Mouse (Mus musculus) hindbrain, embryonic 14.5 days (tissue): ENCODE measurements around the gene Alpl. TPM values are rescaled to one million over a fixed set of nuclear protein-coding genes. Genes with fewer than 3 reads are reported as not detected.

Source experiments
- ATAC-seq: fragments of 200-750 bp; cut with Nextera tagmentation; 2 replicates; pipeline ENCODE4 v1.8.0; 2017; ENCODE audit warnings: moderate number of reproducible peaks, mild to moderate bottlenecking, moderate TSS enrichment, moderate library complexity; ENCODE audit not compliant: low FRiP score
- DNase-seq: peaks from one replicate; pipeline ENCODE4 v3.0.0-alpha.2; 2015; ENCODE audit warnings: low spot score
- H3K27ac ChIP-seq: fragments of 300-500 bp; sonication (generic); 2 replicates; pipeline ENCODE4 v1.5.1; 2014; ENCODE audit warnings: mild to moderate bottlenecking, moderate library complexity
- H3K27me3 ChIP-seq: fragments of 300-500 bp; sonication (generic); 2 replicates; pipeline ENCODE4 v1.6.1; 2014; ENCODE audit warnings: mild to moderate bottlenecking, low read length, mixed read lengths; ENCODE audit not compliant: control insufficient read depth, insufficient read depth
- H3K36me3 ChIP-seq: fragments of 300-500 bp; sonication (generic); replicated peaks from 2 replicates; pipeline ENCODE4 v1.6.1; 2014; ENCODE audit not compliant: control insufficient read depth, insufficient read depth
- H3K4me1 ChIP-seq: fragments of 300-500 bp; sonication (generic); replicated peaks from 2 replicates; pipeline ENCODE4 v1.6.1; 2014; ENCODE audit warnings: antibody characterized with exemption, low read length, mixed read lengths; ENCODE audit not compliant: control insufficient read depth, insufficient read depth
- H3K4me2 ChIP-seq: fragments of 300-500 bp; sonication (generic); replicated peaks from 2 replicates; pipeline ENCODE4 v1.6.1; 2014; ENCODE audit warnings: mild to moderate bottlenecking, moderate library complexity
- H3K4me3 ChIP-seq: fragments of 300-500 bp; sonication (generic); replicated peaks from 2 replicates; pipeline ENCODE4 v1.5.1; 2014; ENCODE audit warnings: mild to moderate bottlenecking, low read length
- H3K9ac ChIP-seq: fragments of 300-500 bp; sonication (generic); 2 replicates; pipeline ENCODE4 v1.6.1; 2014
- H3K9me3 ChIP-seq: fragments of 300-500 bp; sonication (generic); 2 replicates; pipeline ENCODE4 v1.6.1; 2016; ENCODE audit warnings: low read length; ENCODE audit not compliant: control insufficient read depth
- whole genome bisulfite sequencing: fragments of 180-500 bp; shearing (Covaris S2); extraction: QIAGEN DNeasy Blood & Tissue Kit; methylation state at CpG from one replicate; pipeline ENCODE4 v1.1.7; 2014; 5-methylcytosine and 5-hydroxymethylcytosine counted together
- polyA plus RNA-seq: library from polyadenylated mRNA; unstranded; fragments of >200 nt; fragmentation: Nextera tagmentation; extraction: Ambion mirVana; gene quantifications from 2 replicates; pipeline ENCODE4 v1.2.1, GENCODE M21; 2014

Alpl gene
- polyA plus RNA-seq, 1 experiment from 2014 or later: 8.3 TPM

GRCm38 (mm10) chr4:137739151-137739923 lies 56.8 kb downstream of the Alpl start:
- peak overlapping the region; percentile 41 for H3K4me2 ChIP-seq
- H3K4me1 ChIP-seq: peaks cover 10% of the 10 kb centered on the region; the same call in 1 of the 2 replicates
- ATAC-seq (peak; percentile 71; the same call in 1 of the 2 replicates), DNase-seq (peak; percentile 79)
- H3K9me3 ChIP-seq: no peaks in the 10 kb centered on the region
- H3K36me3 ChIP-seq: no peaks in the 10 kb centered on the region
- no peak overlapping the region; the same call in 1 of the 2 replicates for H3K9ac ChIP-seq
- 51% methylated on average over 9 of the region's 9 CpGs for WGBS
- no peak overlapping the region for H3K4me3 ChIP-seq
- H3K27ac ChIP-seq: no peak overlapping the region
- H3K27me3 ChIP-seq: no peaks in the 10 kb centered on the region

- H3K36me3 ChIP-seq: no peaks in the 10 kb centered on the region
- no peak for ATAC-seq
- WGBS: 70% methylated on average over 3 of the region's 3 CpGs
- H3K9me3 ChIP-seq: no peaks in the 10 kb centered on the region
- no peak overlapping the region for H3K27ac ChIP-seq
- DNase-seq: no peak
- no peaks in the 10 kb centered on the region for H3K27me3 ChIP-seq
- H3K4me1 ChIP-seq: peaks cover 10% of the 10 kb centered on the region; the same call in 1 of the 2 replicates
- no peak overlapping the region for H3K4me3 ChIP-seq
- no peak overlapping the region for H3K4me2 ChIP-seq
- H3K9ac ChIP-seq: no peak overlapping the region
Measured at GRCm38 (mm10) chr4:137737760-137738159, 58.4 kb downstream of the Alpl start.

DNA sequence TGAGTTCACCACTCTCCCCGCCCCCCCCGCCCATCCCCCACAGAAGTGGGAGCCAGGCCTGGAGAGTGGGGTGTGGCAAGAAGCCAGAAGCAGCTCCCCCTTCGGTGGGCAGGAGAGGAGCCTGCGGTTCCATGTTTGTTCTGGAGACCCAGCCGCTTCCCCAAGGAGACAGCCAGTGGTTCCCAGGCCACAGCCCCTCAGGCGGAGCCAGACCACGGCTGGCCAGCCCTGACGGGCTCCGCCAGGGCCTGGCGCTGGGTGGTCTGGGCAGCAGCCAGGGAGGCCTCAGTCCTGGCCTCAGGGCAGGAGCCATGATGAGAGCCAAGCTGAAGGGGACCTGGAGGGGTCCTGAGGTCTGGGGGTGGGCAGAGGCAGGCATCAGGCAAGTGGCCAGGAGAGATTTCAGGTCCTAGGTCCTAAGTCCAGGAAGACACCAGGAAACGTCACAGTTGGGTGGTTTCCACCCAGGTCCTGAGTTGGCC lies 59.9 kb downstream of the Alpl start:
- WGBS: 43% methylated on average over 11 of the region's 11 CpGs
- Histone ChIP-seq H3K4me1 (peaks cover 10% of the 10 kb centered on the region; the same call in 1 of the 2 replicates), H3K27me3 (no peaks in the 10 kb centered on the region), H3K4me2 (no peak overlapping the region), H3K4me3 (no peak overlapping the region), H3K9ac (no peak overlapping the region), H3K27ac (no peak overlapping the region), H3K36me3 (no peaks in the 10 kb centered on the region), H3K9me3 (no peaks in the 10 kb centered on the region)
- DNase-seq (no peak), ATAC-seq (peak; percentile 41; the same call in 1 of the 2 replicates)

- no peak overlapping the region for H3K9ac ChIP-seq
- no peak overlapping the region for H3K27ac ChIP-seq
- no peaks in the 10 kb centered on the region for H3K9me3 ChIP-seq
- H3K4me1 ChIP-seq: peaks cover 16% of the 10 kb centered on the region
- H3K4me3 ChIP-seq: no peak overlapping the region
- H3K27me3 ChIP-seq: no peaks in the 10 kb centered on the region
- no peak overlapping the region for H3K4me2 ChIP-seq
- no peaks in the 10 kb centered on the region for H3K36me3 ChIP-seq
- WGBS: 81% methylated on average over 5 of the region's 5 CpGs
- DNase-seq (no peak), ATAC-seq (no peak)
Measured at GRCm38 (mm10) chr4:137733459-137733858, 62.7 kb downstream of the Alpl start.

DNA sequence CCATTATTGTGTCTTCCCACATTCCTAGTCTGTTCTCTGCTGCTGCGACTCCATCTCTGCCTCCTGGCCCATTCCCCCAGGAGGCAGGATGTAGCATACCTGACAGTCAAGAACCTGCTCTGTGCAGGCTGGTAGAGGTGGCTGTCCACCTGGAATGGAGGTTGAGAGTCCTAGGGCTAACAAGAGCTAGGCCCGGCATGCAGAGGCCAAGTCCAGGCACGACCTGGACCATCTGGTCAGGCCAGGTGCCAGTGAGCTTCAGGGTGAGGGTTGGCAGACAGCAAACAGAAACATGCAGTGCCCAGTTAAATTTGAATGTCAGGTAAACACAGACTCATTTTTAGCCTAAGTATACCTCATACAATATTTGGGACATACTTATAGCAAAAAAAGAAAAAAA lies 63.2 kb downstream of the Alpl start:
- Histone ChIP-seq H3K9me3 (no peaks in the 10 kb centered on the region), H3K4me1 (peaks cover 21% of the 10 kb centered on the region), H3K27me3 (no peaks in the 10 kb centered on the region), H3K4me3 (no peak overlapping the region), H3K9ac (no peak overlapping the region), H3K4me2 (no peak overlapping the region), H3K36me3 (no peaks in the 10 kb centered on the region), H3K27ac (no peak overlapping the region)
- DNase-seq (no peak), ATAC-seq (no peak)
- WGBS: 78% methylated on average over 3 of the region's 3 CpGs

GRCm38 (mm10) chr4:137732361-137732760 lies 63.8 kb downstream of the Alpl start:
- Histone ChIP-seq H3K9me3 (no peaks in the 10 kb centered on the region), H3K27ac (no peak overlapping the region), H3K4me2 (no peak overlapping the region), H3K36me3 (no peaks in the 10 kb centered on the region), H3K9ac (no peak overlapping the region), H3K27me3 (no peaks in the 10 kb centered on the region), H3K4me3 (no peak overlapping the region), H3K4me1 (peaks cover 27% of the 10 kb centered on the region)
- WGBS: 82% methylated on average over 3 of the region's 3 CpGs
- ATAC-seq: no peak
- no peak for DNase-seq

- H3K27ac ChIP-seq: no peak overlapping the region
- H3K4me3 ChIP-seq: no peak overlapping the region
- no peaks in the 10 kb centered on the region for H3K36me3 ChIP-seq
- H3K9ac ChIP-seq: no peak overlapping the region
- no peaks in the 10 kb centered on the region for H3K9me3 ChIP-seq
- no peak for DNase-seq
- peaks cover 30% of the 10 kb centered on the region for H3K4me1 ChIP-seq
- H3K27me3 ChIP-seq: no peaks in the 10 kb centered on the region
- H3K4me2 ChIP-seq: no peak overlapping the region
- 72% methylated on average over 10 of the region's 10 CpGs for WGBS
- ATAC-seq: no peak
Measured at GRCm38 (mm10) chr4:137731891-137732290, 64.3 kb downstream of the Alpl start.

DNA sequence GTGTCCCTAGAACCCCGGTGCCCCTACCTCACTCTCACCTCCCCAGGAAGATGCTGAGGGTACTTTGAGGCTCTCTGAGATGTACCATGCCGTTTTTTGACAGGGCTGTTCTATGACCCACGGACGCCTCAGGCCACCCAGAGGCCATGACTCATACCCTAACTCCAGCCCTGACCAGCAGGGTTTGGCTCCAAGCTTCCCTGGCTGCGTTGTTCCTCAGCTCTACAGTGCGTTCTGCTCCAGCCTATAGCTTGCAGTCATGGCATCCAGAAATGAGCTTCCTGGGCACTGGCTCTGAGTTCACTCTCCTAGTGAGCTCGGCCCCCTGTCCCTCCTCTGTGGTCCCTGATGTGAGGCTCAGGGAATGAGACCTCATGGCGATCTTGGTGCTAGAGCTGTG lies 65.4 kb downstream of the Alpl start:
- ATAC-seq (no peak), DNase-seq (no peak)
- no peak overlapping the region for H3K9ac ChIP-seq
- no peak overlapping the region for H3K4me3 ChIP-seq
- WGBS: 84% methylated on average over 8 of the region's 8 CpGs
- no peaks in the 10 kb centered on the region for H3K9me3 ChIP-seq
- no peak overlapping the region for H3K27ac ChIP-seq
- no peaks in the 10 kb centered on the region for H3K27me3 ChIP-seq
- H3K36me3 ChIP-seq: no peaks in the 10 kb centered on the region
- peaks cover 25% of the 10 kb centered on the region for H3K4me1 ChIP-seq
- H3K4me2 ChIP-seq: no peak overlapping the region

DNA sequence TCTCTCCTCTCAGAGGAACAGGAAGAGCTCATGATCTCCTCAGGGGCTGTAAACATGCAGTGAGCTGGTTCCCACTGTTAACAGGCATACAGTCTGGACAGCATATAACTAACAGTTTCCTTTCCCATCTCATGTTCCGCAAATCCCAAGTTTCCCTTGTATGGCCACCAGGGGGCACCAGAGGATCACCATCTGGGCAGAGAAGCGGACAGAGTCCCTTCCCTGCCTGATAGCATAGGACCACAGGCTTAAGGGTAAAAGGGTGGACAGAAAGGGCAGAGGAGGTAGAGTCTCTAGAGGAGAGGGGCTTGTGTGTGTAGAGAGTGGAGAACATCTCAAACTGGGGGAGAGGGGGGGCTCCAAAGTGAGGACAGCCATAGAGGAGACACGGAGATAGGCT lies 66.0 kb downstream of the Alpl start:
- Histone ChIP-seq H3K36me3 (no peaks in the 10 kb centered on the region), H3K4me1 (peaks cover 25% of the 10 kb centered on the region), H3K9ac (no peak overlapping the region), H3K4me2 (no peak overlapping the region), H3K27me3 (no peaks in the 10 kb centered on the region), H3K4me3 (no peak overlapping the region), H3K27ac (no peak overlapping the region), H3K9me3 (no peaks in the 10 kb centered on the region)
- ATAC-seq: peak; percentile 14; the same call in 1 of the 2 replicates
- DNase-seq: peak; percentile 93
- WGBS: 14% methylated on average over 3 of the region's 3 CpGs
